Mouse (Mus musculus): ENCODE data around the gene Dop1a. TPM values are rescaled to one million over a fixed set of nuclear protein-coding genes. Genes with fewer than 3 reads are reported as not detected.

The Dop1a gene
- polyA plus RNA-seq, 1 experiment: 37.6 TPM

DNA sequence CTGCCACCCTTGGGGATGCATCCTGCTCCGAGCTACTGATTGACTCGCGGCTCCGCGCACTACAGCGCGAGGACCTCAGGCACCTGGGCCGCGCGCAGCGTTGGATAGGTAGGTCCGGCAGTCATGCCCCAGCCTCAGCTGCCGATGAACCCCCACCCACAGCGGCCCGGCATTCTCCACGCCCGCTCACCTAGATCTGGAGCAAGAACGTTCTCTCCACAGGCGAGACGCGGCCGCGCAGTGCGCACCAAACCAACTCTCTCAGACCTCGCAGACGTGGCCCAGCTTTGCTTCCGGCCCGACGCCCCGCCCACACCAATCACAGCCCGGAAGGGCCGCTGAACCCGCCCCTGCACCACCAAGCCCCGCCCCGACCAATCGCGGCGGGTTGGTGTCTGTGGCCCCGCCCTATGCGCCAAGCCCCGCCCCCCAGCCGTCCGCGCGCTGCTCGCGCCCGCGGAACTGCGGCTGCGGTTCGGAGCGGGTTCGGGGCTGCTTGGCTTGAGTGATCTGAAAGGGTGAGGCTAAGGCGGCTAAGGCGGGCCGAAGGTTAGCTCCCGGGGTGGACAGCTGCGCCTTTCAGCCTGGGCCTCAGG, 104.7 kb downstream of the Dop1a start, which contains the start of the genes Pgm3 and Rwdd2a:
Pgm3 (minus strand) TSS at position 303 of the 596 bp plus-strand sequence.
Rwdd2a (plus strand) TSS at position 452 of the 596 bp plus-strand sequence.
- H3K4me1 ChIP-seq (ENCODE audit: control insufficient read depth, insufficient read depth, low read length): 0 out of 2 replicates have a peak, but pooled peaks cover 1% of the 10 kb centered on the region
- H3K4me3 ChIP-seq (ENCODE audit: insufficient read depth, low read length): peak within 1 kb of the TSS; percentile 85
- TF ChIP-seq CTCF (IDR thresholded peaks at IDR 0.05; ENCODE audit: extremely low read depth, insufficient read depth, low read length) (no peak), POLR2A (IDR thresholded peaks at IDR 0.05; ENCODE audit: extremely low read depth, insufficient read depth, low read length) (peak; percentile 95)
- H3K27ac ChIP-seq (ENCODE audit: insufficient read depth, low read length): peak within 1 kb of the TSS; percentile 61

DNA sequence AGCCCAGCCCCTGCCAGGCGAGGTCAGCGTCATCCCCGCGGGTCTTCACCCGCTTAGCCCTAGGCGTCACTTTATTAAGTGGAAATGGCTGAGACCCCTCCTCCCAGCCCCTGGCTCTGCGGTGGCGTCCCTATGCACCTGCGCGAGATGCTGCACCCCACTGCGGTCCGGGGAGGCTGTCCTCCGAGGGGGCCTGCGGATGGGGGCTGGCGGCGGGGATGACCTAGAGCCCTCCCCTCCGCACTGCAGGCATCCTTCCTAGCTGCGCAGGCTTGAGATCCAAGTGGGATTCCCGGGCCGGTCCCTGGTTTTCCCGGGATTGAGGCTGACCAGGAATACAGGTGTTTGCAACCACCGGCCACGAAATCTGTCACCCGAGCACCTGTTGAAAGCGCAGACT, 105.2 kb downstream of the Dop1a start:
- peak overlapping the region; percentile 61 for H3K27ac ChIP-seq (ENCODE audit: insufficient read depth, low read length)
- TF ChIP-seq CTCF (IDR thresholded peaks at IDR 0.05; ENCODE audit: extremely low read depth, insufficient read depth, low read length) (no peak), POLR2A (IDR thresholded peaks at IDR 0.05; ENCODE audit: extremely low read depth, insufficient read depth, low read length) (no peak)
- H3K4me1 ChIP-seq (ENCODE audit: control insufficient read depth, insufficient read depth, low read length): 0 out of 2 replicates have a peak, but pooled peaks cover 1% of the 10 kb centered on the region
- peak overlapping the region; percentile 85 for H3K4me3 ChIP-seq (ENCODE audit: insufficient read depth, low read length)

DNA sequence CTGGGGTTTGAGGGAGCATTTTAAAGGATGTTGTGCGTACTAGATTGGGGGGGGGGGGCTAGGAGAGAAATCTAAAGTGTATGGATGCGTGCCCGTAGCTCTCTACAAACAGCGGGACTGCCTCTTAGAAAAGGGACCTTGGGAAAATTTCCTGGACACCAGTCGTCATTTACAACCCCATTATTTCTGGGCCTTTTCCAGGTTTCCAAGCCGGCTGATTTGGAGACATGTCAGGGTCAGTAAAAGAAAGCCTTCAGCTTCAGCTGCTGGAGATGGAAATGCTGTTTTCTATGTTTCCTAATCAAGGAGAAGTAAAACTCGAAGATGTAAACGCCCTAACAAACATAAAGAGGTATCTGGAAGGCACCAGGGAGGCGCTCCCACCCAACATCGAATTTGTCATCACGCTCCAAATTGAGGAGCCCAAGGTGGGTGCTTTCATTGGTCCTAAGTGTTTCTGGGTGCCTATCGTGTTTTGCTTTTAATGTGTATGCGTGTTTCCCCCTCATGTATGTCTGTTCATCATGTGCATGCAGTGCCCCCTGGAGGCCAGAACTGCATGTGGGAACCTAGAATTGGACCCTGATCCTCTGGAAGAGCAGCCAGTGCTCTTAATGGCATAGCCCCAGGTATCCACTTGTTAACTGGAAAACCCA, 105.8 kb downstream of the Dop1a start:
- TF ChIP-seq POLR2A (IDR thresholded peaks at IDR 0.05; ENCODE audit: extremely low read depth, insufficient read depth, low read length) (no peak), CTCF (IDR thresholded peaks at IDR 0.05; ENCODE audit: extremely low read depth, insufficient read depth, low read length) (peak; percentile 75)
- Histone ChIP-seq H3K4me1 (ENCODE audit: control insufficient read depth, insufficient read depth, low read length) (0 out of 2 replicates have a peak, but pooled peaks cover 1% of the 10 kb centered on the region), H3K4me3 (ENCODE audit: insufficient read depth, low read length) (peak overlapping the region; percentile 85), H3K27ac (ENCODE audit: insufficient read depth, low read length) (no peak overlapping the region)

DNA sequence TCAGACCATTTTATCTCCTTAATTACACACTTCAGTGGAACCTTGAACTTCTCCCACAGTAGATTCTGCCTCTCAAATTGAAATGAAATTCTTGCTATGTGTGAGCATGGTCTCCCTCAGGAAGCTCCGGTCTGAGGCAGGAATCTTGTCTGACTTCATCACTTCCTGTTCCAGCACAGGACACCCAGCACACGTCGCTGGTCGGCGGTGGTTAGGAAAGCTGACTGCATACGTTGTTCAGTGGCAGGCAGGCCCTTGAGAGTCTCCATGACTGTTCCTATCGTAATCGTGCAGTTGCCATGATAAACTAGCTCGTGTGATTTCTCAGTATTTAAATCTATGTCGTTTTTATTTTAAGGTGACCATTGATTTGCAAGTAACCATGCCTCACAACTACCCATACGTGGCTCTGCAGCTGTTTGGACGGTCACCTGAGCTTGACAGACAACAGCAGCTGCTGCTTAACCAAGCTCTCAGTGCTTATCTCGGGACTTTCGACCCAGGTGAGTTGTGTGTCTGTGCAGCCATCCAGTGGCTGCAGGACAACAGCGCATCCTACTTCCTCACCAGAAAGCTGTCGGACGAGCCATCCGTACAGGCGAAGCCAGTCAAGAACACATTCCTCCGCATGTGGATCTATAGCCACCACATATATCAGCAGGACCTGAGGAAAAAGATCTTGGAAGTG, 106.8 kb downstream of the Dop1a start:
- Histone ChIP-seq H3K4me1 (ENCODE audit: control insufficient read depth, insufficient read depth, low read length) (0 out of 2 replicates have a peak, but pooled peaks cover 1% of the 10 kb centered on the region), H3K4me3 (ENCODE audit: insufficient read depth, low read length) (no peak overlapping the region), H3K27ac (ENCODE audit: insufficient read depth, low read length) (no peak overlapping the region)
- TF ChIP-seq POLR2A (IDR thresholded peaks at IDR 0.05; ENCODE audit: extremely low read depth, insufficient read depth, low read length) (no peak), CTCF (IDR thresholded peaks at IDR 0.05; ENCODE audit: extremely low read depth, insufficient read depth, low read length) (no peak)

DNA sequence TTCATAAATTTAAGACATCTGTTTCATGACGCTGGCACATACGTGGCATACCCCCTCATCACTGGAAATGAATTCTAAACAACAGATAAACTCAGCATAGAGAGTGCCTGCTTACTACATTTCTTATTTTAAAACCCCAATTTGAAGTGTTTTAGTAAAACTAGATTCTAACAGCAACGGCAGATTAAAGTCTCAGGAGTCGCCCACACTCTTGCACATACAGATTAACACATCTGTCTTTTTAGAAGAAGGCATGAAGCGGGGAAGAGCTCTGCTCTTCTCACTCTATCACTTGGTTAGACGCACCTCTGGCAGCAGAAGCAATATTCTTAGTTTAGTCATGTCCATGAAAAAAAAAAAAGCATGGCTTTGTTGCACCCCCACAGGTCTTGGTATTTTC, 108.2 kb downstream of the Dop1a start:
- TF ChIP-seq POLR2A (IDR thresholded peaks at IDR 0.05; ENCODE audit: extremely low read depth, insufficient read depth, low read length) (no peak), CTCF (IDR thresholded peaks at IDR 0.05; ENCODE audit: extremely low read depth, insufficient read depth, low read length) (no peak)
- Histone ChIP-seq H3K4me3 (ENCODE audit: insufficient read depth, low read length) (no peak overlapping the region), H3K27ac (ENCODE audit: insufficient read depth, low read length) (no peak overlapping the region), H3K4me1 (ENCODE audit: control insufficient read depth, insufficient read depth, low read length) (0 out of 2 replicates have a peak, but pooled peaks cover 1% of the 10 kb centered on the region)

DNA sequence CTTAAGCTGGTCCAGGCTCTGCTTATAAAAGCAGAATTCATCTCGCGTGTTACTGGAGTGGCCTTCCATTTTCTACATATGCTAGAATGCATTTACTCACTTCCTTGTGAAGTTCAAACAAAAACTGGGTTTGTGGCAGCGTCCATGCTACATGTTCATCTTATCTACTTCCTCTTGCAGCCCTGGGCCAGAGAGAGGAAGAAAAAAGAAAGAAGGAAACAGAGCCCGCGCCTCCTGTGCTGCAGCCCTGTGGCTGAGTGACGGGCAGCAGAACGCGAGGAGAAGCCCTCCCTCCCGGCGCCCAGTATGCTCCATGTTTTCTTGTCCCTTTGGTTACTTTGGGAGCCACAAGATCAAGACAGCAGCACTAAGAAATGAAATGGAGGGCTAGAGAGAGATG, 112.7 kb downstream of the Dop1a start:
- Histone ChIP-seq H3K4me1 (ENCODE audit: control insufficient read depth, insufficient read depth, low read length) (no peaks in the 10 kb centered on the region), H3K4me3 (ENCODE audit: insufficient read depth, low read length) (no peak overlapping the region), H3K27ac (ENCODE audit: insufficient read depth, low read length) (no peak overlapping the region)
- TF ChIP-seq CTCF (IDR thresholded peaks at IDR 0.05; ENCODE audit: extremely low read depth, insufficient read depth, low read length) (no peak), POLR2A (IDR thresholded peaks at IDR 0.05; ENCODE audit: extremely low read depth, insufficient read depth, low read length) (no peak)

DNA sequence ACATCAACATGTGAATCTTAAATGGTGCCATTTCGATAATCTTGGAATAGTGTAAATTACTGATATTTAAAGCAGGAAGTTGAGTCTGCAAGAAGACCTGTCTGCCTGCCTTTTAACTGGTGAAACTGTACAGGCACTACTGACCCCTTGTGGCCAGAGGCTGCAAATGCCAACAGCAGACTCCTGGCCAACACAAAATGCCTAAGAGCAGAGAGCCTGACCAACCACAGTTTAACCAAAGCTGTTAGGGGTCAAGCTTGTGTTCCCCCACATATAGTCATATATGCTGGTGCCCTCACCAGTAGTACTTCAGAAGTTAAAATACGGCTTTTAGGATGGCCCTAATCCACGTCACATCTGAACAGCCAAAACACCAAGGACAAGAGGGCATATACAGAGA, 116.8 kb downstream of the Dop1a start:
- Histone ChIP-seq H3K27ac (ENCODE audit: insufficient read depth, low read length) (no peak overlapping the region), H3K4me3 (ENCODE audit: insufficient read depth, low read length) (no peak overlapping the region), H3K4me1 (ENCODE audit: control insufficient read depth, insufficient read depth, low read length) (no peaks in the 10 kb centered on the region)
- no peak for TF ChIP-seq POLR2A (IDR thresholded peaks at IDR 0.05; ENCODE audit: extremely low read depth, insufficient read depth, low read length)
- peak; percentile 90 for TF ChIP-seq CTCF (IDR thresholded peaks at IDR 0.05; ENCODE audit: extremely low read depth, insufficient read depth, low read length)

DNA sequence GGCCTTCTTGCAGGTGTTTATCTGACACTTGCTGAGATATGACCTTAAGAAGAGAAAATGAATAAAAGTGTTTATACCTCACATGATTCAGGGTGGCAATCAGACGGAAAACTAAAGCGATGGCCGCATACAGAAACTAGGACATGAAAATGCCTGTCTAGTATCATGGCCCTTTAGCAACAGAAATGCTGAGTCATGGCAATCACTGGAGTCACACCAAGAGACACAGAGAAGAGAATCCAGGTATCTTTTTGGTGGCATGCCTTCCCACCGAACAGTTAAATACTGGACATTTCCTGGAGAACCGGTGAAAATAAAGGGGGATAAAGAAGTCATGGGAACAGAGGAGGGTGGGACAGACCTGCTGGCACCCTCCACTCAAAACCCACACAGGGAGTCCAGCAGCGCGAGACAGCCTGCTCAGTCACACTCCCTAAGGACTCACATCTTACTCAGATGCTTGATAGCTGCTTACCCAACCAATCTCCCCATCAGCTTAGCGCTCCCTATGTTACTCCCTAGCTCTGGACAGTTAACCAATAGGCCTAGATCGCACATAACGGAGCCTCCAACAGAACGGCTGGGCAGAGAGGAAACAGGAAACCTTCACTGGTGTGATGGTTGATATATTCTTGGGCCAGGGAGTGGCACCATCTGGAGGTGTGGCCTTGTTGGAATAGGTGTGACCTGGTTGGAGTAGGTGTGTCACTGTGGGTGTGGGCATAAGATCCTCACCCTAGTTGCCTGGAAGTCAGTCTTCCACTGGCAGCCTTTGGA, 120.3 kb downstream of the Dop1a start:
- Histone ChIP-seq H3K4me3 (ENCODE audit: insufficient read depth, low read length) (no peak overlapping the region), H3K4me1 (ENCODE audit: control insufficient read depth, insufficient read depth, low read length) (peaks cover under 1% of the 10 kb centered on the region; the same call in 1 of the 2 replicates), H3K27ac (ENCODE audit: insufficient read depth, low read length) (no peak overlapping the region)
- TF ChIP-seq POLR2A (IDR thresholded peaks at IDR 0.05; ENCODE audit: extremely low read depth, insufficient read depth, low read length) (no peak), CTCF (IDR thresholded peaks at IDR 0.05; ENCODE audit: extremely low read depth, insufficient read depth, low read length) (no peak)

Measured in cortical plate, adult 2 months (tissue).